Comparison of ENCODE assay signal across 8 mouse cellular contexts in genomic region chr12:110736641-110737040, GRCm38 (mm10). TPM values are rescaled to one million over a fixed set of nuclear protein-coding genes. Genes with fewer than 3 reads are reported as not detected.
A peak's percentile ranks its signal among the peaks of the same experiment; 100 is the strongest.
DNase-seq lines count a peak whose midpoint lies in the region; ATAC-seq and TF ChIP-seq lines count a peak whose summit lies in the region.

No protein-coding gene starts in this region.

- DNase-seq in A20 (ENCODE audit: low read depth, low spot score): peak; percentile 44
- no peak for DNase-seq in forebrain, embryonic 11.5 days (ENCODE audit: low spot score)
- DNase-seq in liver, embryonic 14.5 days (ENCODE audit: low read depth in 3 of 3, low spot score in 3 of 3): no peak
- DNase-seq in urinary bladder, postnatal 10 days (ENCODE audit: low spot score): no peak
- DNase-seq in layer of hippocampus, adult 11-12 months (ENCODE audit: low spot score): no peak

- H3K4me1 ChIP-seq in erythroblast, embryonic 14.5 days (ENCODE audit: control insufficient read depth): peaks cover 29% of the 10 kb centered on the region
- peaks cover 9% of the 10 kb centered on the region; the same call in 1 of the 2 replicates for H3K4me1 ChIP-seq in forebrain, embryonic 11.5 days (replicated peaks; ENCODE audit: control insufficient read depth, insufficient read depth, low read length)
- H3K4me1 ChIP-seq in liver, embryonic 14.5 days (replicated peaks; ENCODE audit: control insufficient read depth in 2 of 2, insufficient read depth in 2 of 2, low read length in 1 of 2): peaks cover 9 to 13% of the 10 kb centered on the region in 2 experiments

- peaks cover 30% of the 10 kb centered on the region for H3K27me3 ChIP-seq in erythroblast, embryonic 14.5 days (ENCODE audit: control insufficient read depth)
- peaks cover 4% of the 10 kb centered on the region; the same call in 1 of the 2 replicates for H3K27me3 ChIP-seq in forebrain, embryonic 11.5 days (ENCODE audit: control insufficient read depth, insufficient read depth, low read length)
- peaks cover 3% of the 10 kb centered on the region for H3K27me3 ChIP-seq in liver, embryonic 14.5 days (ENCODE audit: control insufficient read depth, insufficient read depth, low read length)

- no peak for ATAC-seq in erythroblast, adult 5-6 weeks (replicated peaks; ENCODE audit: low FRiP score, poor library complexity, severe bottlenecking)
- ATAC-seq in forebrain, embryonic 11.5 days (replicated peaks; ENCODE audit: low FRiP score): no peak
- ATAC-seq in liver, embryonic 14.5 days (ENCODE audit: insufficient read depth): no peak
- ATAC-seq in erythroid progenitor cell, adult 5-6 weeks (replicated peaks; ENCODE audit: low FRiP score, poor library complexity, severe bottlenecking): no peak

- no peak overlapping the region for H3K27ac ChIP-seq in forebrain, embryonic 11.5 days (ENCODE audit: low read depth, low read length)
- H3K27ac ChIP-seq in liver, embryonic 14.5 days: no peak overlapping the region

- TF ChIP-seq EP300 in liver, embryonic 14.5 days (IDR thresholded peaks at IDR 0.05; ENCODE audit: low read depth): no peak

- H3K9me3 ChIP-seq in erythroblast, embryonic 14.5 days (ENCODE audit: control insufficient read depth, low read length): peaks cover 3% of the 10 kb centered on the region; the same call in 1 of the 2 replicates
- H3K9me3 ChIP-seq in forebrain, embryonic 11.5 days (ENCODE audit: control insufficient read depth, low read length): no peaks in the 10 kb centered on the region
- no peaks in the 10 kb centered on the region for H3K9me3 ChIP-seq in liver, embryonic 14.5 days (ENCODE audit: control insufficient read depth, low read length)

- 24% methylated on average over 4 of the region's 4 CpGs for WGBS in forebrain, embryonic 11.5 days
- WGBS in liver, embryonic 14.5 days (ENCODE audit: insufficient replicate concordance): 13% methylated on average over 4 of the region's 4 CpGs

- no peak overlapping the region for H3K9ac ChIP-seq in forebrain, embryonic 11.5 days (ENCODE audit: low read length)
- H3K9ac ChIP-seq in liver, embryonic 14.5 days (replicated peaks): no peak overlapping the region; the same call in 1 of the 2 replicates

- no peaks in the 10 kb centered on the region; the same call in 1 of the 2 replicates for H3K36me3 ChIP-seq in erythroblast, embryonic 14.5 days (ENCODE audit: control insufficient read depth)
- H3K36me3 ChIP-seq in forebrain, embryonic 11.5 days (ENCODE audit: control insufficient read depth, insufficient read depth, low read length): no peaks in the 10 kb centered on the region
- no peaks in the 10 kb centered on the region for H3K36me3 ChIP-seq in liver, embryonic 14.5 days (replicated peaks; ENCODE audit: control insufficient read depth, insufficient read depth, low read depth)

- H3K4me2 ChIP-seq in forebrain, embryonic 11.5 days (ENCODE audit: low read depth, low read length, severe bottlenecking): no peak overlapping the region
- peak overlapping the region; percentile 92 for H3K4me2 ChIP-seq in liver, embryonic 14.5 days (ENCODE audit: low read depth)

- peak overlapping the region; percentile 98 for H3K4me3 ChIP-seq in erythroblast, embryonic 14.5 days (replicated peaks)
- peak overlapping the region; percentile 99; the same call in 1 of the 2 replicates for H3K4me3 ChIP-seq in forebrain, embryonic 11.5 days (ENCODE audit: low read depth, low read length)
- H3K4me3 ChIP-seq in liver, embryonic 14.5 days (ENCODE audit: insufficient read depth in 1 of 2, low read depth in 2 of 2, low read length in 2 of 2): peak overlapping the region in 1 of 2 experiments; percentile 100; a peak in 2 of 4 replicates

- no peak for TF ChIP-seq CTCF in liver, embryonic 14.5 days (IDR thresholded peaks at IDR 0.05; ENCODE audit: low read depth)

RNA-seq across cellular contexts. Expression of gene Wdr20, which starts 1.1 kb away (rescaled TPM):
- polyA plus RNA-seq in erythroblast, embryonic 14.5 days (2012): 0.67 and 1.6 TPM in 2 replicates
- total RNA-seq in erythroblast, adult 5-6 weeks (2015; ENCODE audit: low replicate concordance): 8.6 and 11.5 TPM in 2 replicates
- total RNA-seq in erythroblast, adult 5-6 weeks (2017; ENCODE audit: low replicate concordance): 14.8 and 19.4 TPM in 2 replicates
- 25.2 and 30.4 TPM in 2 replicates for polyA plus RNA-seq in forebrain, embryonic 11.5 days (2014; fragmentation: Nextera tagmentation; extraction: Ambion mirVana)
- 9.1 and 10.1 TPM in 2 replicates for polyA plus RNA-seq in liver, embryonic 14.5 days (2012; rRNA removed)
- polyA plus RNA-seq in liver, embryonic 14.5 days (2014; fragmentation: Nextera tagmentation; extraction: Ambion mirVana): 7.5 and 8.8 TPM in 2 replicates
- total RNA-seq in erythroid progenitor cell, adult 5-6 weeks (2015; ENCODE audit: low replicate concordance): 32.3 and 35.3 TPM in 2 replicates
- total RNA-seq in erythroid progenitor cell, adult 5-6 weeks (2017; ENCODE audit: low replicate concordance): 43.7 and 56.5 TPM in 2 replicates

RNA-seq across cellular contexts. Expression of gene Hsp90aa1, which starts 34.1 kb away (rescaled TPM):
- polyA plus RNA-seq in erythroblast, embryonic 14.5 days (2012): 16.7 and 20.5 TPM in 2 replicates
- 240 and 254 TPM in 2 replicates for total RNA-seq in erythroblast, adult 5-6 weeks (2015; ENCODE audit: low replicate concordance)
- total RNA-seq in erythroblast, adult 5-6 weeks (2017; ENCODE audit: low replicate concordance): 257 and 485 TPM in 2 replicates
- polyA plus RNA-seq in forebrain, embryonic 11.5 days (2014; fragmentation: Nextera tagmentation; extraction: Ambion mirVana): 1,424 and 1,481 TPM in 2 replicates
- 103 and 161 TPM in 2 replicates for polyA plus RNA-seq in liver, embryonic 14.5 days (2012; rRNA removed)
- polyA plus RNA-seq in liver, embryonic 14.5 days (2014; fragmentation: Nextera tagmentation; extraction: Ambion mirVana): 653 and 697 TPM in 2 replicates
- 338 and 340 TPM in 2 replicates for total RNA-seq in erythroid progenitor cell, adult 5-6 weeks (2015; ENCODE audit: low replicate concordance)
- 564 and 616 TPM in 2 replicates for total RNA-seq in erythroid progenitor cell, adult 5-6 weeks (2017; ENCODE audit: low replicate concordance)

RNA-seq across cellular contexts. Expression of gene 1700001K19Rik, which starts 54.2 kb away (rescaled TPM):
- not detected in 2 replicates for polyA plus RNA-seq in erythroblast, embryonic 14.5 days (2012)
- not detected in 2 replicates for total RNA-seq in erythroblast, adult 5-6 weeks (2015; ENCODE audit: low replicate concordance)
- not detected in 2 replicates for total RNA-seq in erythroblast, adult 5-6 weeks (2017; ENCODE audit: low replicate concordance)
- 0.27 TPM in 1 of 2 replicates, not detected in the other for polyA plus RNA-seq in forebrain, embryonic 11.5 days (2014; fragmentation: Nextera tagmentation; extraction: Ambion mirVana)
- polyA plus RNA-seq in liver, embryonic 14.5 days (2012; rRNA removed): not detected in 2 replicates
- polyA plus RNA-seq in liver, embryonic 14.5 days (2014; fragmentation: Nextera tagmentation; extraction: Ambion mirVana): not detected in 2 replicates
- not detected in 2 replicates for total RNA-seq in erythroid progenitor cell, adult 5-6 weeks (2015; ENCODE audit: low replicate concordance)
- not detected in 2 replicates for total RNA-seq in erythroid progenitor cell, adult 5-6 weeks (2017; ENCODE audit: low replicate concordance)
